Mouse (Mus musculus): ENCODE measurements around the gene Capzb. TPM values are rescaled to one million over a fixed set of nuclear protein-coding genes. Genes with fewer than 3 reads are reported as not detected.

The Capzb gene
- polyA plus RNA-seq, 1 experiment, result 218 TPM

DNA sequence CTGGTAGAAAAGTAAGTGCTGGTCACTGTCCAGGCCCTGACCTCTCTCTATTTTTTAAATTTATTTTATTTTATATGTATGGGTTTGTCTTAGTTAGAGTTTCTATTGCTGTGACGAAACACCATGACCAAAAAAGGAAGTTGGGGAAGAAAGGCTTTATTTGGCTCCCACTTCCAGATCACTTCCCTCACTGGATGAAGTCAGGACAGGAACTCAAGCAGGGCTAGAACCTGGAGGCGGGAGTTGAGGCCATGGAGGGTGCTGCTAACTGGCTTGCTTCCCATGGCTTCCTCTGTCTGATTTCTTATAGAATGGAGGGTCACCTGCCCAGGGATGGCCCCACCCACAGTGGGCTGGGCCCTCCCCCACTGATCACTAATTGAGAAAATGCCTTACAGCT, 31.6 kb upstream of the Capzb start:
- WGBS, result 86% methylated on average over 2 of the region's 2 CpGs
- no peaks in the 10 kb centered on the region for H3K4me1 ChIP-seq (ENCODE audit: control insufficient read depth, insufficient read depth, low read length)
- H3K4me3 ChIP-seq (ENCODE audit: insufficient read depth, low read depth, low read length), result no peak overlapping the region
- TF ChIP-seq POLR2A (IDR thresholded peaks at IDR 0.05; ENCODE audit: insufficient read depth, low read depth, low read length), result no peak
- no peak for TF ChIP-seq CTCF (IDR thresholded peaks at IDR 0.05; ENCODE audit: insufficient read depth, low read depth, low read length)
- no peak overlapping the region for H3K27ac ChIP-seq (ENCODE audit: insufficient read depth, low read depth, low read length)

GRCm38 (mm10) chr4:139164082-139164481, 28.6 kb upstream of the Capzb start:
- no peaks in the 10 kb centered on the region for H3K4me1 ChIP-seq (ENCODE audit: control insufficient read depth, insufficient read depth, low read length)
- no peak overlapping the region for H3K27ac ChIP-seq (ENCODE audit: insufficient read depth, low read depth, low read length)
- TF ChIP-seq CTCF (IDR thresholded peaks at IDR 0.05; ENCODE audit: insufficient read depth, low read depth, low read length), result no peak
- TF ChIP-seq POLR2A (IDR thresholded peaks at IDR 0.05; ENCODE audit: insufficient read depth, low read depth, low read length), result no peak
- 90% methylated on average over 6 of the region's 6 CpGs for WGBS
- H3K4me3 ChIP-seq (ENCODE audit: insufficient read depth, low read depth, low read length), result no peak overlapping the region

- no peak overlapping the region for H3K27ac ChIP-seq (ENCODE audit: insufficient read depth, low read depth, low read length)
- no peak for TF ChIP-seq POLR2A (IDR thresholded peaks at IDR 0.05; ENCODE audit: insufficient read depth, low read depth, low read length)
- no peak for TF ChIP-seq CTCF (IDR thresholded peaks at IDR 0.05; ENCODE audit: insufficient read depth, low read depth, low read length)
- no peaks in the 10 kb centered on the region for H3K4me1 ChIP-seq (ENCODE audit: control insufficient read depth, insufficient read depth, low read length)
- 84% methylated on average over 8 of the region's 8 CpGs for WGBS
- H3K4me3 ChIP-seq (ENCODE audit: insufficient read depth, low read depth, low read length), result no peak overlapping the region
Measured at GRCm38 (mm10) chr4:139165259-139165658, 27.4 kb upstream of the Capzb start.

GRCm38 (mm10) chr4:139166244-139166643, 26.5 kb upstream of the Capzb start:
- Histone ChIP-seq H3K27ac (ENCODE audit: insufficient read depth, low read depth, low read length) (no peak overlapping the region), H3K4me1 (ENCODE audit: control insufficient read depth, insufficient read depth, low read length) (no peaks in the 10 kb centered on the region), H3K4me3 (ENCODE audit: insufficient read depth, low read depth, low read length) (no peak overlapping the region)
- WGBS, result 87% methylated on average over 8 of the region's 8 CpGs
- TF ChIP-seq CTCF (IDR thresholded peaks at IDR 0.05; ENCODE audit: insufficient read depth, low read depth, low read length), result no peak
- no peak for TF ChIP-seq POLR2A (IDR thresholded peaks at IDR 0.05; ENCODE audit: insufficient read depth, low read depth, low read length)

DNA sequence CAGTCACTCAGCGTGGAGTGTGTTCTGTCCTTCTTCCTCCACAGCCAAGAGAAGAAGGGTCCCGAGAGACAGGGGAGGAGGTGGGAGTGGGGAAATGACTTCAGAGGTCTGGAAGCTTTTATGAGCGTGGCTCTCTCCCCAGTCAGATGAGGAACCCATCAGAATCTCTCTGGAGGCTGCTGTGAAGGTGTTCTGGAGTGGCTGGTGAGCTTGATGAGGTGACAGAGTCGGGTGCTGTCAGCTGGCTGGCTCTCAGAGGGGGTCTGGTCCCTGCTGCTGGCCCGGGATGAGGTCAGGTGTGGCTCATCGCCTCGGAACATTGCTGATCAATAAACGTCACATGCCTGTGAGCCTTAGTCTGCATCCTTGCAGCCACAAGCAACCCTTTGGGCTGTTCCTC, 25.6 kb upstream of the Capzb start:
- no peak for TF ChIP-seq CTCF (IDR thresholded peaks at IDR 0.05; ENCODE audit: insufficient read depth, low read depth, low read length)
- TF ChIP-seq POLR2A (IDR thresholded peaks at IDR 0.05; ENCODE audit: insufficient read depth, low read depth, low read length), result no peak
- no peak overlapping the region for H3K27ac ChIP-seq (ENCODE audit: insufficient read depth, low read depth, low read length)
- H3K4me3 ChIP-seq (ENCODE audit: insufficient read depth, low read depth, low read length), result no peak overlapping the region
- WGBS, result 79% methylated on average over 8 of the region's 8 CpGs
- H3K4me1 ChIP-seq (ENCODE audit: control insufficient read depth, insufficient read depth, low read length), result no peaks in the 10 kb centered on the region

DNA sequence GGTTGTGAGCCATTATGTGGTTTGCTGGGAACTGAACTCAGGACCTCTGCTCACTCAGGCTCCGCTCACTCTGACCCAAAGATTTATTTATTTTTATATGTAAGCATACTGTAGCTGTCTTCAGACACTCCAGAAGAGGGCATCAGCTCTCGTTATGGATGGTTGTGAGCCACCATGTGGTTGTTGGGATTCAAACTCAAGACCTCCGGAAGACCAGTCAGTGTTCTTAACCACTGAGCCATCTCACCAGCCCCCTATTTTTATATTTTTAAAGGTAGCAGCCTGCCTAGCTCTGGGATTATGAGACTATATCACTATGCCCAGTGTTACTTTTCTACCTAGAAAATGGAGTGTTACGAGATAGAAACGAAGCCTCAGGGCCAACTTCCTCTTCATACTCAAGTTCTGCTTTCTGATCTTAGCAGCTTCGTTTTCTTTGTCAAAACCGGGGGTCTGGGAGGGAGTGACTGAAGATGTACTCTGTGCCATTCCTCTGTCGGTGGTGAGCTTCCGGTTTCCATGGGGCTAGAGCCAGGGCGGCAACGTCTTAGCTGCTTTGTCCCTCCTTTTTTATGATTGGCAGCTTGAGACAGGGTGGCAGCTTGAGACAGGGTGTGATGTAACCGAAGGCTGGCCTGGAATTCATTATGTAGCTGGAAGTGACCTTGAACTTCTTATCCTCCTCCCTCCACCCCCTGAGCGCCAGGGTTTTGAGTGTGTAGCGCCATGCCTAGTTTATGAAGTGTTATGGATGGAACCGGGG, 23.5 kb upstream of the Capzb start:
- no peaks in the 10 kb centered on the region for H3K4me1 ChIP-seq (ENCODE audit: control insufficient read depth, insufficient read depth, low read length)
- 78% methylated on average over 15 of the region's 15 CpGs for WGBS
- H3K27ac ChIP-seq (ENCODE audit: insufficient read depth, low read depth, low read length), result no peak overlapping the region
- no peak overlapping the region for H3K4me3 ChIP-seq (ENCODE audit: insufficient read depth, low read depth, low read length)
- TF ChIP-seq POLR2A (IDR thresholded peaks at IDR 0.05; ENCODE audit: insufficient read depth, low read depth, low read length) (no peak), CTCF (IDR thresholded peaks at IDR 0.05; ENCODE audit: insufficient read depth, low read depth, low read length) (no peak)

DNA sequence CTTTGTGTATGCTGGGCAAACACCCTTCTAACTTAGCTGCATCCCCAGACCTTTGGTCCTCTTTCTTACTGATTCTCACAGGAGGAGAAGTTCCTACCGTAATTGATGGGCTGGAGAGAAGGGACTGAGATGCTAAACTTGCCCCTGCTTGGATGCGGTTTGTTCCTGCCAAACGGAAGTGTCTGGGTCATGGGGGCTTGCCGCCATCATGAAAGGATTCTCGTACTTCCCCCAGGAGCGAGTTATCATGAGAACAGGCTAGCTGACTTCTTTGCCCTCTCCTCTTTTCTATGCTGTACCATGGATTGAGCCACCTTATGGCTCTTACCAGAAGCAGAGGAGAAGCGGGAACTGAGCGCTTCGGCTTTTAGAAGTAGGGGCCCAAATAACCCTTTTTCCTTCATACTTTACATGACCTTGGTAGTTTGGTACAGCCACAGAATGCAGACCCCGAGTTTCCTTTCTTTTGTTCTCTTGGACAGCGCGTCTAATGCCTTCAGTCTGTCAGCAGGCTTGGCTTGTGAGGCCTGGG, 22.9 kb upstream of the Capzb start:
- H3K4me1 ChIP-seq (ENCODE audit: control insufficient read depth, insufficient read depth, low read length), result no peaks in the 10 kb centered on the region; the same call in 1 of the 2 replicates
- no peak overlapping the region for H3K4me3 ChIP-seq (ENCODE audit: insufficient read depth, low read depth, low read length)
- H3K27ac ChIP-seq (ENCODE audit: insufficient read depth, low read depth, low read length), result no peak overlapping the region
- TF ChIP-seq POLR2A (IDR thresholded peaks at IDR 0.05; ENCODE audit: insufficient read depth, low read depth, low read length) (no peak), CTCF (IDR thresholded peaks at IDR 0.05; ENCODE audit: insufficient read depth, low read depth, low read length) (no peak)
- WGBS, result 80% methylated on average over 12 of the region's 12 CpGs

DNA sequence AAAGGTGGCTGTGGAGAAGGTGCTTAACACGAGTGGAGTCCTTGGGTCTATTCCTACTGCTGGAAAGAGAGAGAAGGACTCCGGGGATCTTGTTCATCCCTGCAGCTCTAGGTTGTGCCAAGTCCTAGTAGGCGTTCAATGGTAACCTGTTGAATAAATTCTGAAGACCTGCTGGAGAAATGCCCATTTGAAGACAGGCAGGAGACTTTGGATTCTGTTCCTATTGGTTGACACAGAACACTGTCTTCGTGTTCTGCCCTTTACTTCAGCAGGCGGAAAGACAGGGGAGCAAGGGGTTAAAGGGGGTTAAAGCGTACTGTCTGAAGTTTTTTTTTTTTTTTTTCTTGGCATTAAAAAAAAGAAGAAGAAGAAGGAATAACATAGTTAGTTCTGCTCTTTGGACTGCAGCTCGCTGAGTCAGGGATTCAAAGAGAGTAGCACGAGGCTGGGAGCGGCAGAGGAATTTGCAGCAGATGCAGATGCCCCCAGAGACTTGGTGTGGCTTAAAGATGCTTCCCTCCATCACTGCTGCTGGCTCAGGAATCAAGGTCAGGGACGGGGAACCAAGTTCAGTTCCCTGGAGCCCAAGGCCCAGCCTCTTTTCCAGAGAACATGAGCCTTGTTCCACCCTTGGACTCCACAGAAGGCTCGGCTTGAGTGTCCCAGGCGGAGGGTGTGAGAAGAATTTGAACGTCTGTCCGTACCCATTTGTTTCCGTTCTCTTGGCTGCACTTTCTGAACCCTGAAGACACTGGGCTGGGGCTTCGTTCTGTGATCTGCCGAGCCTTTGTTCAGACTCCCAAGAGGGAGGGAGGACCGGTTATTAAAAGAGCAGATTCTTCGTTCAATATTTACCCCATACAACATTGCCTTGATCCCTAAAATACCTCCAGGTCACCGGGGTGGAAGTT, 17.4 kb upstream of the Capzb start:
- H3K4me3 ChIP-seq (ENCODE audit: insufficient read depth, low read depth, low read length), result no peak overlapping the region
- TF ChIP-seq CTCF (IDR thresholded peaks at IDR 0.05; ENCODE audit: insufficient read depth, low read depth, low read length), result no peak
- TF ChIP-seq POLR2A (IDR thresholded peaks at IDR 0.05; ENCODE audit: insufficient read depth, low read depth, low read length), result no peak
- H3K27ac ChIP-seq (ENCODE audit: insufficient read depth, low read depth, low read length), result no peak overlapping the region
- WGBS, result 49% methylated on average over 20 of the region's 20 CpGs
- H3K4me1 ChIP-seq (ENCODE audit: control insufficient read depth, insufficient read depth, low read length), result no peaks in the 10 kb centered on the region; the same call in none of the 2 replicates

GRCm38 (mm10) chr4:139176023-139176422, 16.7 kb upstream of the Capzb start:
- TF ChIP-seq POLR2A (IDR thresholded peaks at IDR 0.05; ENCODE audit: insufficient read depth, low read depth, low read length) (no peak), CTCF (IDR thresholded peaks at IDR 0.05; ENCODE audit: insufficient read depth, low read depth, low read length) (no peak)
- Histone ChIP-seq H3K4me1 (ENCODE audit: control insufficient read depth, insufficient read depth, low read length) (no peaks in the 10 kb centered on the region; the same call in none of the 2 replicates), H3K27ac (ENCODE audit: insufficient read depth, low read depth, low read length) (no peak overlapping the region), H3K4me3 (ENCODE audit: insufficient read depth, low read depth, low read length) (no peak overlapping the region)
- 50% methylated on average over 6 of the region's 6 CpGs for WGBS

Data from olfactory bulb, adult 2 months (tissue).